Mouse (Mus musculus): ENCODE measurements around the gene Cdkn3.

- TF ChIP-seq EP300 (IDR thresholded peaks at IDR 0.05; ENCODE audit: low read depth) (no peak), CTCF (IDR thresholded peaks at IDR 0.05; ENCODE audit: low read depth) (no peak)
Observed at GRCm38 (mm10) chr14:46755851-46756250, 4.5 kb upstream of the Cdkn3 start.
